Mouse (Mus musculus) megakaryocyte progenitor cell, adult 5-6 weeks (primary cell): ENCODE data around the gene Gab2. TPM values are rescaled to one million over a fixed set of nuclear protein-coding genes. Genes with fewer than 3 reads are reported as not detected.
"Not testable (repeated sequence)": the region's sequence is repeated elsewhere in the genome, so short reads cannot be mapped to it uniquely, and the experiment has no call there.

Experiments
- ATAC-seq: replicated peaks from 2 replicates; pipeline ENCODE4 v1.8.0; 2016; ENCODE audit warnings: mild to moderate bottlenecking, moderate TSS enrichment, inconsistent platforms; ENCODE audit not compliant: poor library complexity
- total RNA-seq, 2 experiments: library from RNA; stranded (forward) in 1 of 2; stranded (reverse) in 1 of 2; fragments of 157-497, 149-512 nt in 1 of 2; fragments of 200-1000 nt in 1 of 2; gene quantifications; 2 replicates each; pipeline versions ENCODE4 v1.2.3 to v1.2.4; 2015 to 2017

The Gab2 gene
- total RNA-seq, 2 experiments from 2014 or later: 12.2 to 12.7 TPM

- not testable (repeated sequence) for ATAC-seq
Observed at GRCm38 (mm10) chr7:97245950-97246578, 164.7 kb downstream of the Gab2 start.

GRCm38 (mm10) chr7:97247661-97248060 lies 166.3 kb downstream of the Gab2 start:
- no peak for ATAC-seq

GRCm38 (mm10) chr7:97248136-97248535 lies 166.8 kb downstream of the Gab2 start:
- no peak for ATAC-seq

- peak; percentile 84 for ATAC-seq
Observed at GRCm38 (mm10) chr7:97251638-97252037, 170.3 kb downstream of the Gab2 start.

- no peak for ATAC-seq
Observed at GRCm38 (mm10) chr7:97262541-97262940, 181.2 kb downstream of the Gab2 start.

GRCm38 (mm10) chr7:97270367-97270766 lies 189.0 kb downstream of the Gab2 start:
- peak; percentile 96 for ATAC-seq

- ATAC-seq: peak; percentile 20
Observed at GRCm38 (mm10) chr7:97271068-97271467, 189.7 kb downstream of the Gab2 start.

GRCm38 (mm10) chr7:97296986-97297385 lies 215.6 kb downstream of the Gab2 start:
- no peak for ATAC-seq

- peak; percentile 93 for ATAC-seq
Observed at GRCm38 (mm10) chr7:97297466-97297865, 216.1 kb downstream of the Gab2 start.

- no peak for ATAC-seq
Observed at GRCm38 (mm10) chr7:97298279-97298678, 216.9 kb downstream of the Gab2 start.

- no peak for ATAC-seq
Observed at GRCm38 (mm10) chr7:97298943-97299342, 217.6 kb downstream of the Gab2 start.

- peak; percentile 49 for ATAC-seq
Observed at GRCm38 (mm10) chr7:97300914-97301313, 219.5 kb downstream of the Gab2 start.

GRCm38 (mm10) chr7:97301321-97301720 lies 219.9 kb downstream of the Gab2 start:
- ATAC-seq: no peak

GRCm38 (mm10) chr7:97302261-97302660 lies 220.9 kb downstream of the Gab2 start:
- ATAC-seq: no peak

GRCm38 (mm10) chr7:97302876-97303275 lies 221.5 kb downstream of the Gab2 start:
- no peak for ATAC-seq

GRCm38 (mm10) chr7:97303614-97304013 lies 222.2 kb downstream of the Gab2 start:
- no peak for ATAC-seq

- ATAC-seq: no peak
Observed at GRCm38 (mm10) chr7:97304471-97304870, 223.1 kb downstream of the Gab2 start.

- ATAC-seq: no peak
Observed at GRCm38 (mm10) chr7:97305206-97305605, 223.8 kb downstream of the Gab2 start.

GRCm38 (mm10) chr7:97306813-97307212 lies 225.4 kb downstream of the Gab2 start:
- no peak for ATAC-seq

GRCm38 (mm10) chr7:97307546-97307945 lies 226.2 kb downstream of the Gab2 start:
- ATAC-seq: no peak

- no peak for ATAC-seq
Observed at GRCm38 (mm10) chr7:97309461-97310340, 228.3 kb downstream of the Gab2 start.

- no peak for ATAC-seq
Observed at GRCm38 (mm10) chr7:97310341-97310635, 228.9 kb downstream of the Gab2 start.
